Mouse (Mus musculus): ENCODE measurements around the gene Kctd13.

GRCm38 (mm10) chr7:126982054-126982453 lies 53.4 kb downstream of the Kctd13 start:
- no peak for TF ChIP-seq CTCF (IDR thresholded peaks at IDR 0.05; ENCODE audit: control insufficient read depth, insufficient read depth, low read length)
- TF ChIP-seq POLR2A (IDR thresholded peaks at IDR 0.05; ENCODE audit: borderline replicate concordance, control insufficient read depth, low read depth, low read length) = no peak

Measured in bone marrow, adult 2 months (tissue).